Comparison of ENCODE assay signal across 9 mouse cellular contexts in genomic region chr9:88240740-88241139, GRCm38 (mm10).
DNase-seq lines count a peak whose midpoint lies in the region; ATAC-seq and TF ChIP-seq lines count a peak whose summit lies in the region.
"Had no signal": no experiment of that assay in that cellular context is flagged by ENCODE, and none has a peak within 500 bp of the region (broad histone marks: within the 10 kb centered on the region; RNA-seq: fewer than 3 reads in every experiment).

No protein-coding gene starts in this region.

- WGBS in lung, adult 2 months, result 26% methylated on average over 4 of the region's 4 CpGs
- WGBS in liver, embryonic 14.5 days (ENCODE audit: insufficient replicate concordance), result 26% methylated on average over 4 of the region's 4 CpGs
- 13% methylated on average over 4 of the region's 4 CpGs for WGBS in stomach, postnatal 0 days

- ATAC-seq in liver, embryonic 14.5 days (ENCODE audit: insufficient read depth), result no peak; the same call in 1 of the 2 replicates
- ATAC-seq in stomach, postnatal 0 days (ENCODE audit: low FRiP score, low TSS enrichment), result no peak

- H3K9me3 ChIP-seq in liver, embryonic 14.5 days (ENCODE audit: control insufficient read depth, low read length), result no peaks in the 10 kb centered on the region
- no peaks in the 10 kb centered on the region for H3K9me3 ChIP-seq in stomach, postnatal 0 days (ENCODE audit: control insufficient read depth, low read length)

- H3K9ac ChIP-seq in liver, embryonic 14.5 days (replicated peaks), result no peak overlapping the region
- no peak overlapping the region for H3K9ac ChIP-seq in stomach, postnatal 0 days (ENCODE audit: low read length)

- H3K27ac ChIP-seq in liver, embryonic 14.5 days, result no peak overlapping the region
- H3K27ac ChIP-seq in stomach, postnatal 0 days (replicated peaks), result no peak overlapping the region

- peak overlapping the region; percentile 59 for H3K4me2 ChIP-seq in liver, embryonic 14.5 days (ENCODE audit: low read depth)
- H3K4me2 ChIP-seq in stomach, postnatal 0 days (replicated peaks; ENCODE audit: low read depth), result peak overlapping the region; percentile 49

- H3K27me3 ChIP-seq in liver, embryonic 14.5 days (ENCODE audit: control insufficient read depth, insufficient read depth, low read length), result no peaks in the 10 kb centered on the region
- no peaks in the 10 kb centered on the region for H3K27me3 ChIP-seq in stomach, postnatal 0 days (ENCODE audit: control insufficient read depth, insufficient read depth, low read length)

- intact Hi-C loops in heart, postnatal 10 days (cut with DNase I), result loop anchor here (1.0 to 2.0 kb wide), 3 partner anchors 122 to 304 kb away; no protein-coding TSS in a partner anchor

- no peak for TF ChIP-seq EP300 in liver, embryonic 14.5 days (IDR thresholded peaks at IDR 0.05; ENCODE audit: low read depth)
- no peak for TF ChIP-seq EP300 in stomach, postnatal 0 days (optimal IDR thresholded peaks at IDR 0.05)

- H3K4me1 ChIP-seq in lung, adult 2 months (ENCODE audit: control insufficient read depth, insufficient read depth, low read length), result 0 out of 2 replicates have a peak, but pooled peaks cover 2% of the 10 kb centered on the region
- 0 out of 4 replicates have a peak, but pooled peaks cover 0 to 1% of the 10 kb centered on the region in 2 experiments for H3K4me1 ChIP-seq in liver, embryonic 14.5 days (replicated peaks; ENCODE audit: control insufficient read depth in 2 of 2, insufficient read depth in 2 of 2, low read length in 1 of 2)
- H3K4me1 ChIP-seq in stomach, postnatal 0 days (replicated peaks; ENCODE audit: control insufficient read depth, insufficient read depth), result no peaks in the 10 kb centered on the region

- no peak for TF ChIP-seq POLR2A in lung, adult 2 months (IDR thresholded peaks at IDR 0.05; ENCODE audit: borderline replicate concordance, extremely low read depth, low read depth, low read length)

- H3K36me3 ChIP-seq in liver, embryonic 14.5 days (replicated peaks; ENCODE audit: control insufficient read depth, insufficient read depth, low read depth), result no peaks in the 10 kb centered on the region
- H3K36me3 ChIP-seq in stomach, postnatal 0 days (ENCODE audit: control insufficient read depth, insufficient read depth, low read length), result no peaks in the 10 kb centered on the region

- DNase-seq in lung, adult 2 months, result peak; percentile 17
- DNase-seq in lung, postnatal 10 days, result no peak
- DNase-seq in heart, postnatal 10 days, result peak; percentile 42 to 46
- no peak for DNase-seq in liver, embryonic 14.5 days (ENCODE audit: low read depth in 3 of 3, low spot score in 3 of 3)
- DNase-seq in stomach, postnatal 0 days (ENCODE audit: low spot score), result no peak
- no peak for DNase-seq in yolk sac, embryonic 10.5 days (ENCODE audit: low spot score)
- no peak for DNase-seq in adrenal gland, adult 2 months
- DNase-seq in B cell, adult 2 months, result no peak
- DNase-seq: thymus, postnatal 25 days had no signal

- no peak for TF ChIP-seq CTCF in lung, adult 2 months (IDR thresholded peaks at IDR 0.05; ENCODE audit: insufficient read depth, low read length)
- TF ChIP-seq CTCF in liver, embryonic 14.5 days (IDR thresholded peaks at IDR 0.05; ENCODE audit: low read depth), result no peak
- TF ChIP-seq CTCF in stomach, postnatal 0 days (IDR thresholded peaks at IDR 0.05; ENCODE audit: low read depth), result no peak

- no peak overlapping the region for H3K4me3 ChIP-seq in lung, adult 2 months (replicated peaks; ENCODE audit: extremely low read depth, low read depth, low read length)
- H3K4me3 ChIP-seq in liver, embryonic 14.5 days (ENCODE audit: insufficient read depth in 1 of 2, low read depth in 2 of 2, low read length in 2 of 2), result no peak overlapping the region
- H3K4me3 ChIP-seq in stomach, postnatal 0 days (ENCODE audit: low read depth, low read length), result no peak overlapping the region

Comparison
In these comparisons a context has a peak if more than half of its experiments do, and no peak if none do; other contexts are left out.
1. DNase-seq: peak in lung, adult 2 months (single experiment) and heart, postnatal 10 days (2 of 2); none in lung, postnatal 10 days (single experiment), liver, embryonic 14.5 days (0 of 3), stomach, postnatal 0 days (single experiment), yolk sac, embryonic 10.5 days (single experiment), adrenal gland, adult 2 months (single experiment) and B cell, adult 2 months (0 of 2).